Mouse (Mus musculus) liver, embryonic 14.5 days (tissue): ENCODE results near the gene Adgrl1.

Experiments used
- CTCF ChIP-seq: IDR thresholded peaks from 2 replicates; pipeline ENCODE4 v1.5.1; 2016; ENCODE audit warnings: antibody characterized with exemption, low read depth, control low read depth
- EP300 ChIP-seq: IDR thresholded peaks from 2 replicates; pipeline ENCODE4 v1.6.1; 2016; ENCODE audit warnings: antibody characterized with exemption, low read depth

- TF ChIP-seq CTCF (no peak), EP300 (no peak)
Measured at GRCm38 (mm10) chr8:83892061-83892460, 7.8 kb upstream of the Adgrl1 start.
